Mouse (Mus musculus): ENCODE results near the gene Eif2b3. TPM values are rescaled to one million over a fixed set of nuclear protein-coding genes. Genes with fewer than 3 reads are reported as not detected.

Gene Eif2b3
- total and polyA plus RNA-seq, 3 experiments: 6.5 to 31.8 (median 28.1) TPM

DNA sequence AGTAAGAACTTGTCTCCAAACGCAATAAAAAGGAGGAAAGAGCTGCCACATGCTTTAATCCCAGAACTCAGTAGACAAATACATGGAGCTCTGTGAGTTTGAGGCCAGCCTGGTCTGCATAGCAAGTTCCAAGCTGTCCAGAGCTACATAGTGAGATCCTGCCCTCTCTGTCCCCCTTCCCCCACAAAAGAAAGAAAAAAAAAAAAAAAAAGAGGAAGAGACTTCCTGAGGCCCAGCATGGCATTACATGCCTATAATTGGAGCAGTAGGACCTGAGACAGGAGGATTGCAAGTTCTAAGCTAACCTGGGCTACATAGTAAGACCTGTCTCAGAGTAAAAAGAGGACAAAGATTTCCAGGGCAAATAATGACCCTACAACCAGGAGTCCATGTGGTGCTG, 50.4 kb downstream of the Eif2b3 start:
- DNase-seq (ENCODE audit: low spot score) (no peak), ATAC-seq (ENCODE audit: extremely low read depth, insufficient number of reproducible peaks, low FRiP score, poor library complexity, severe bottlenecking) (no peak)
- Histone ChIP-seq H3K9me3 (replicated peaks) (no peaks in the 10 kb centered on the region), H3K27me3 (ENCODE audit: insufficient read depth, low read length) (no peaks in the 10 kb centered on the region), H3K4me3 (ENCODE audit: low read depth, low read length) (no peak overlapping the region), H3K36me3 (replicated peaks) (peaks cover 92% of the 10 kb centered on the region), H3K4me1 (ENCODE audit: insufficient read depth, low read depth, low read length) (peaks cover 11% of the 10 kb centered on the region)
- TF ChIP-seq TAL1 (conservative IDR thresholded peaks at IDR 0.05; ENCODE audit: low read depth, low read length): no peak
- no peak for TF ChIP-seq GATA1 (IDR thresholded peaks at IDR 0.05; ENCODE audit: borderline replicate concordance, low read length)
- TF ChIP-seq CTCF (IDR thresholded peaks at IDR 0.05; ENCODE audit: low read depth, low read length): no peak
- TF ChIP-seq POLR2AphosphoS5 (IDR thresholded peaks at IDR 0.05; ENCODE audit: insufficient replicate concordance, low read depth, low read length): no peak
- no peak for TF ChIP-seq GATA2 (IDR thresholded peaks at IDR 0.05; ENCODE audit: borderline replicate concordance, low read depth, low read length)

DNA sequence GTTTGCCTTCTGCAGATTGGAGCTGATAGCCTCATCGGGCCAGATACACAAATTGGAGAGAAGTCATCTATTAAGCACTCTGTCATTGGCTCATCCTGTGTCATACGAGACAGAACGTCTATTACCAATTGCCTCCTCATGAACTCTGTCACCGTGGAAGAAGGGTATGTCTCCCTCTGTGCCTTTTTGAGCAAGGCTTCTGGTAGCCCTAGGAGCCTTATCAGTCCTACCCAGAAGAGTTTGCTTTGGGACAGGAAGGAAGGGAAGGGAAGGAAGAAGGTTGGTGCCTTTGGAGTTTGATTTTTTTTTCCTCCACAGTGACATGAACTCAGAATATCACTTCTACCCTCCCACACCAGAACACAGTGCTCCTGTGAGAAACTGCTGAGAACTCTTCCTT, 51.4 kb downstream of the Eif2b3 start:
- ATAC-seq (ENCODE audit: extremely low read depth, insufficient number of reproducible peaks, low FRiP score, poor library complexity, severe bottlenecking): no peak
- DNase-seq (ENCODE audit: low spot score): no peak
- H3K36me3 ChIP-seq (replicated peaks): peaks cover 94% of the 10 kb centered on the region

DNA sequence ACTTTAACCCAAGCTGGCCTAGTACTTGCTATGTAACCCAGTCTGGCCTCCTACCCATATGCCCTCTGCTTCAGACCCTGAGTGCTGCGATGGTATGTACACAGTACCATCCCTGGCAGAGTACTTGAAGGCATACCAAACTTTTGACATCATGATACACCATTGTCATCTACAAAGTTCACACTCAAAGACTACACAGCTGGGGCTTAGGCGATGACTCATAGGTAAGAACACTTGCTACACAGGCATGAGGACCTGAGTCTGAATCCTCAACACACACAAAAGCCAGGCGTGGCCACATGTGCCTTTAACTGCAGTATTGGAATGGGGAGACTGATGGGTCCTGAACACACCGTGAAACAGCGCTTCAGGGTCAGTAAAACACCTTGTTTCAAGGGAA, 52.0 kb downstream of the Eif2b3 start:
- Histone ChIP-seq H3K27me3 (ENCODE audit: insufficient read depth, low read length) (no peaks in the 10 kb centered on the region), H3K4me3 (ENCODE audit: low read depth, low read length) (no peak overlapping the region), H3K36me3 (replicated peaks) (peaks cover 95% of the 10 kb centered on the region), H3K9me3 (replicated peaks) (no peaks in the 10 kb centered on the region), H3K4me1 (ENCODE audit: insufficient read depth, low read depth, low read length) (peaks cover 11% of the 10 kb centered on the region)
- ATAC-seq (ENCODE audit: extremely low read depth, insufficient number of reproducible peaks, low FRiP score, poor library complexity, severe bottlenecking) (no peak), DNase-seq (ENCODE audit: low spot score) (no peak)
- TF ChIP-seq CTCF (IDR thresholded peaks at IDR 0.05; ENCODE audit: low read depth, low read length): no peak
- TF ChIP-seq TAL1 (conservative IDR thresholded peaks at IDR 0.05; ENCODE audit: low read depth, low read length): no peak
- no peak for TF ChIP-seq GATA1 (IDR thresholded peaks at IDR 0.05; ENCODE audit: borderline replicate concordance, low read length)
- no peak for TF ChIP-seq GATA2 (IDR thresholded peaks at IDR 0.05; ENCODE audit: borderline replicate concordance, low read depth, low read length)
- TF ChIP-seq POLR2AphosphoS5 (IDR thresholded peaks at IDR 0.05; ENCODE audit: insufficient replicate concordance, low read depth, low read length): no peak

More for the DNA sequence above, 51.4 kb downstream of the Eif2b3 start:
- Histone ChIP-seq H3K27me3 (ENCODE audit: insufficient read depth, low read length) (no peaks in the 10 kb centered on the region), H3K4me1 (ENCODE audit: insufficient read depth, low read depth, low read length) (peaks cover 11% of the 10 kb centered on the region), H3K4me3 (ENCODE audit: low read depth, low read length) (no peak overlapping the region), H3K9me3 (replicated peaks) (no peaks in the 10 kb centered on the region)
- TF ChIP-seq CTCF (IDR thresholded peaks at IDR 0.05; ENCODE audit: low read depth, low read length) (no peak), TAL1 (conservative IDR thresholded peaks at IDR 0.05; ENCODE audit: low read depth, low read length) (no peak), GATA1 (IDR thresholded peaks at IDR 0.05; ENCODE audit: borderline replicate concordance, low read length) (no peak), POLR2AphosphoS5 (IDR thresholded peaks at IDR 0.05; ENCODE audit: insufficient replicate concordance, low read depth, low read length) (no peak), GATA2 (IDR thresholded peaks at IDR 0.05; ENCODE audit: borderline replicate concordance, low read depth, low read length) (no peak)

DNA sequence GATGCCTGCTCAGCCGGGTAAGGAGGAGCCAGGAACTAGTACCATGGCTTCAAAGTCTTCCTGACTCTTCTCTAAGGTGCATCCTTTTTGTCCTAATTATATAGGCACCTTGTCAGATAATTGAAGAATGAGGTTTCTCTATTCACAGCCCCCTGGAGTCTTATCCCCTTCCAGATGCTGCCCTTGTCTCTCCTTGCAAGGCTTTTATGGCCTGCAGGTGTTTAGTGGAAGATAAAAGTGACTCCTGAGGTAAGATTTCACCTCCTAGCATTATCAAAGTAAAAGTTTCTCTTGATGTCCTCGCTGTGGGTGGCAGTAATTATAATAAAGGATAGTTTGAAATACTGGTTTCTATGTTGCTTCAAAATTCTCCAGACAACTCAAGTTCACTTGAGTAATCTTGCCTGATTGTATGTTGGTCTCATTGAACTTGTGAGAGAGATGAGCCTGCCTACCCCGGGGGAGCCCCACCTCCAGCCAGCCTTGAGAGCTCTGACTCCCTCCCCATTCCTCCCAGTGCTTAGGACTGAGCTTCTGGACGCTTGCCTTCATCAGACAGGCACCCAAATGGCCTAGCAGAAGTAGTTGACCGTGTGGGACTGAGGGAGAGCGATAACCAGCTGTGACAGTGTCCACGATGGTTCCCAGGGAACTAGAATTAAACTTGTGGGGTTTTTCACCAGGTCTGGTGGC, 68.9 kb downstream of the Eif2b3 start:
- peaks cover 10% of the 10 kb centered on the region; the same call in 1 of the 2 replicates for H3K4me1 ChIP-seq (ENCODE audit: insufficient read depth, low read depth, low read length)
- no peaks in the 10 kb centered on the region for H3K27me3 ChIP-seq (ENCODE audit: insufficient read depth, low read length)
- peaks cover 50% of the 10 kb centered on the region for H3K36me3 ChIP-seq (replicated peaks)
- TF ChIP-seq TAL1 (conservative IDR thresholded peaks at IDR 0.05; ENCODE audit: low read depth, low read length): no peak
- TF ChIP-seq GATA1 (IDR thresholded peaks at IDR 0.05; ENCODE audit: borderline replicate concordance, low read length): no peak
- no peak for TF ChIP-seq CTCF (IDR thresholded peaks at IDR 0.05; ENCODE audit: low read depth, low read length)
- TF ChIP-seq POLR2AphosphoS5 (IDR thresholded peaks at IDR 0.05; ENCODE audit: insufficient replicate concordance, low read depth, low read length): no peak
- no peak for TF ChIP-seq GATA2 (IDR thresholded peaks at IDR 0.05; ENCODE audit: borderline replicate concordance, low read depth, low read length)
- DNase-seq (ENCODE audit: low spot score) (no peak), ATAC-seq (ENCODE audit: extremely low read depth, insufficient number of reproducible peaks, low FRiP score, poor library complexity, severe bottlenecking) (no peak)
- no peaks in the 10 kb centered on the region for H3K9me3 ChIP-seq (replicated peaks)
- no peak overlapping the region for H3K4me3 ChIP-seq (ENCODE audit: low read depth, low read length)

DNA sequence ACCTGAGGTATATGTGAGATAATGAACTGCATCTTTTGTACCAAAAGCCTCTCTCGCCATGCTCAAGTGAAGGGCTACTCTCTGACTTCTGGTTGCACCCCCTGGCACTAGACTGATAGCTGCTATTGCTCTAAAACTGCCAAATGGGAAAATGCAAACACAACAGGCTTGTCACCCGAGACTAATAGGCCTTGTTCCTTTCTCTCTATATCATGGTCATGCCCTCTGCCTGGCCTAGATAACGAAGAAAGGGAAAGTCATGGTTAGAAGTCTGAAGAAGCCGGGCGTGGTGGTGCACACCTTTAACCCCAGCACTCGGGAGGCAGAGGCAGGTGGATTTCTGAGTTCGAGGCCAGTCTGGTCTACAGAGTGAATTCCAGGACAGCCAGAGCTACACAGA, 71.4 kb downstream of the Eif2b3 start:
- DNase-seq (ENCODE audit: low spot score) (no peak), ATAC-seq (ENCODE audit: extremely low read depth, insufficient number of reproducible peaks, low FRiP score, poor library complexity, severe bottlenecking) (no peak)
- H3K4me3 ChIP-seq (ENCODE audit: low read depth, low read length): no peak overlapping the region
- no peaks in the 10 kb centered on the region for H3K9me3 ChIP-seq (replicated peaks)
- H3K27me3 ChIP-seq (ENCODE audit: insufficient read depth, low read length): peaks cover 8% of the 10 kb centered on the region
- peaks cover 29% of the 10 kb centered on the region for H3K36me3 ChIP-seq (replicated peaks)
- peaks cover 11% of the 10 kb centered on the region for H3K4me1 ChIP-seq (ENCODE audit: insufficient read depth, low read depth, low read length)
- TF ChIP-seq TAL1 (conservative IDR thresholded peaks at IDR 0.05; ENCODE audit: low read depth, low read length) (no peak), POLR2AphosphoS5 (IDR thresholded peaks at IDR 0.05; ENCODE audit: insufficient replicate concordance, low read depth, low read length) (no peak), GATA2 (IDR thresholded peaks at IDR 0.05; ENCODE audit: borderline replicate concordance, low read depth, low read length) (no peak), CTCF (IDR thresholded peaks at IDR 0.05; ENCODE audit: low read depth, low read length) (no peak), GATA1 (IDR thresholded peaks at IDR 0.05; ENCODE audit: borderline replicate concordance, low read length) (no peak)

DNA sequence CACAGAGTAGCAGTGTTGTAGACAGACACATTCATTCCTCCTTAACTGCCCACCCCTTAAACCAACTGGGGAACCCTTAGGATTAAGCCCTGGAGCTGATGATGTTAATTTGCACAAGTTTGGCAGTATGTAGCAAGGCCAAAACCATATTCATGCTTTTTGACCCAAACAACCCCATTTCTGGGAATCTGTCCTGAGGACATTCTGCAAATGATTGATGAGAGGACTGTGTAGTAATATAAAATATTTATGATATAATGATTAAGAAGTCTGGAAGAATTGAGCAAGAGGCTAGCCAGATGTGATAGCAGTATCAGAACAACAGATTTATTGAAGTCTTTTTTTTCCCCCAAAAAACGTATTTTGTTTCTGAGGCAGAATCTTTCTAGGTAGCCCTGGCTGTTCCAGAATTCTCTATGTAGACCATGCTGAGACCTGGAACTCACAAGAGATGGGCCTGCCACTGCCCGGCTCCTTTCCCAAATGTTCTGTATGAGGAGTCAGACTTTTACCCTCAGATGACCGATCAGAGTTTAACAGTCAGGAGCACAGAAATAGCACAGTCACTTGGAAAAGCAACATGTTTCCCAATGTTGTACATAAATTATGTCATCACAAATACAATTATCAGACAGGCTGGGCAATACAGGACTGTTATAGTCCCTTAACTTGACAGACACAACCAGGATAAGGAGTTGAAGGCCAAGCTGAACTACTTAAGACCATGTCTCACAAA, 75.6 kb downstream of the Eif2b3 start:
- Histone ChIP-seq H3K4me3 (ENCODE audit: low read depth, low read length) (no peak overlapping the region), H3K36me3 (replicated peaks) (no peaks in the 10 kb centered on the region), H3K4me1 (ENCODE audit: insufficient read depth, low read depth, low read length) (peaks cover 15% of the 10 kb centered on the region), H3K9me3 (replicated peaks) (no peaks in the 10 kb centered on the region), H3K27me3 (ENCODE audit: insufficient read depth, low read length) (peaks cover 37% of the 10 kb centered on the region)
- ATAC-seq (ENCODE audit: extremely low read depth, insufficient number of reproducible peaks, low FRiP score, poor library complexity, severe bottlenecking) (no peak), DNase-seq (ENCODE audit: low spot score) (no peak)
- no peak for TF ChIP-seq TAL1 (conservative IDR thresholded peaks at IDR 0.05; ENCODE audit: low read depth, low read length)
- TF ChIP-seq CTCF (IDR thresholded peaks at IDR 0.05; ENCODE audit: low read depth, low read length): no peak

Measured in G1E (cell line).